Mouse (Mus musculus) macrophage (primary cell): Measurements from ENCODE around the gene Medag. TPM values are rescaled to one million over a fixed set of nuclear protein-coding genes. Genes with fewer than 3 reads are reported as not detected.

Experiments
- H3K27ac ChIP-seq: fragments of 350-480 bp; formaldehyde crosslinking; 2 replicates; pipeline ENCODE4 v1.9.0; 2021
- H3K36me3 ChIP-seq: fragments of 350-480 bp; formaldehyde crosslinking; 2 replicates; pipeline ENCODE4 v1.9.0; 2021; ENCODE audit errors: inconsistent target
- H3K4me3 ChIP-seq: fragments of 350-480 bp; formaldehyde crosslinking; 2 replicates; pipeline ENCODE4 v1.9.0; 2021; ENCODE audit errors: inconsistent target
- H3K79me2 ChIP-seq: fragments of 350-480 bp; formaldehyde crosslinking; 2 replicates; pipeline ENCODE4 v1.9.0; 2021; ENCODE audit errors: inconsistent target
- WGBS: methylation state at CpG from one replicate; pipeline ENCODE4 v1.1.7; 2026; ENCODE audit warnings: inconsistent platforms; ENCODE audit not compliant: missing documents; 5-methylcytosine and 5-hydroxymethylcytosine counted together
- polyA plus RNA-seq: library from polyadenylated mRNA; stranded (reverse); fragments of 250-400 nt; gene quantifications from 3 replicates; pipeline ENCODE4 v1.2.4, GENCODE M21; 2018; ENCODE audit warnings: inconsistent platforms

Medag gene
- polyA plus RNA-seq, 1 experiment from 2014 or later: not detected

GRCm38 (mm10) chr5:149377253-149377652, 34.3 kb upstream of the Medag start:
- 44% methylated on average over 6 of the region's 6 CpGs for WGBS
- H3K4me3 ChIP-seq: no peak overlapping the region
- no peaks in the 10 kb centered on the region for H3K79me2 ChIP-seq
- no peak overlapping the region for H3K27ac ChIP-seq
- no peaks in the 10 kb centered on the region for H3K36me3 ChIP-seq

- 85% methylated on average over 7 of the region's 7 CpGs for WGBS
- H3K79me2 ChIP-seq: no peaks in the 10 kb centered on the region
- H3K4me3 ChIP-seq: no peak overlapping the region
- no peak overlapping the region for H3K27ac ChIP-seq
- H3K36me3 ChIP-seq: no peaks in the 10 kb centered on the region
Observed at GRCm38 (mm10) chr5:149378566-149378965, 33.0 kb upstream of the Medag start.

DNA sequence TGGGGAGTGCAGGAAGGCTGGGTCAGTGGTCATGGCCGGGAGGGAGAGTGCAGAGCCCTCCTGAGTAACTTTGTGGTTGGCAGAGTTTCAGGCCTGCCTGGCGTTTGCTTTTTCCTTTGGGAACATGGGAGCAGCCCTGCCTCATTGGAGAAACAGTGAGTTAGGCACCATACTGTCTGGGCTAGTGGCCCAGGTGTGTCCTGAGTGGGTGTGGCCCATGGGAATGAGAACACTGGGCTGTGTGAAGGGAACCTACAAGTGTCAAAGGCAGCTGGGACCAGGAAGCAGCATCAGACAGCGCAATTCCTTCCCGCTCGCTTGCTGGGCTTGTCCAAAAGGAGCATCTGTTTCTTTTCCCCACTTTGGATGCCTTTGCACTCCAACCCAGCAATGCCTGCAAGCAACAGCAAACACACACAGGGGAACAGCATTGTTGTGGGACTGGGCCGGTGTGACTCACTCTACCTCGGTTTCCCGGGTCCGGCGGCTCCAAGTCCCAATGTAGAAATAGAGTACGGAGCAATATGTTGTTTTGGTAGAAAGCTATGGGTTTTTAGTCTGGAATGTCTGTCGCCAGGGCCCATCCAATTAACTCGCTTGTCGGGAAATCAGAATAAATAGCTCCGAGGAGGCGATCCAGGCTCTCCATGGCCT, 32.3 kb upstream of the Medag start:
- Histone ChIP-seq H3K27ac (no peak overlapping the region), H3K36me3 (no peaks in the 10 kb centered on the region), H3K4me3 (no peak overlapping the region), H3K79me2 (no peaks in the 10 kb centered on the region)
- WGBS: 87% methylated on average over 13 of the region's 16 CpGs

DNA sequence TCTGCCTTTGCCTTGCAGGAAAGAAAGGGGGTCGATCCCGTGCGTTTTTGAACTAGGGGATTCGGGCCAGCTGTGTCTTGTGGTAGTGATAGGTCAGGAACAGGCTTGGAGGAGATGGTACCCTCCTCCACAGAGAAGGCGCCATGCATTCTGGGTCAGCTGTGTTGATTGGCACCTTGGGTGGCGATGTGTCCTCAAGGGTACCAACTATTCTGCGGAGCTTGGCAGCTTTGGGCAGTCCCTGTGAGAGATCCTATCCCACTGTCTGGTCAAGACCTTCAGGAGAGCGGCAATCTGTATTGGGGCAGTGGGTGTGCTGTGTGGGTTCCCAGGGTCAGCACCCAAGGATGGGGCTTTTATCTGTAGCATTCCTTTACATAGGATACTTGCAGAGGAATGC, 31.7 kb upstream of the Medag start:
- 95% methylated on average over 8 of the region's 8 CpGs for WGBS
- H3K36me3 ChIP-seq: no peaks in the 10 kb centered on the region

GRCm38 (mm10) chr5:149380388-149380916, 31.1 kb upstream of the Medag start:
- H3K27ac ChIP-seq: no peak overlapping the region
- no peaks in the 10 kb centered on the region for H3K36me3 ChIP-seq
- 21% methylated on average over 8 of the region's 8 CpGs for WGBS
- H3K79me2 ChIP-seq: no peaks in the 10 kb centered on the region
- no peak overlapping the region for H3K4me3 ChIP-seq

More for the DNA sequence above, 31.7 kb upstream of the Medag start:
- no peak overlapping the region for H3K27ac ChIP-seq
- H3K4me3 ChIP-seq: no peak overlapping the region
- H3K79me2 ChIP-seq: no peaks in the 10 kb centered on the region

DNA sequence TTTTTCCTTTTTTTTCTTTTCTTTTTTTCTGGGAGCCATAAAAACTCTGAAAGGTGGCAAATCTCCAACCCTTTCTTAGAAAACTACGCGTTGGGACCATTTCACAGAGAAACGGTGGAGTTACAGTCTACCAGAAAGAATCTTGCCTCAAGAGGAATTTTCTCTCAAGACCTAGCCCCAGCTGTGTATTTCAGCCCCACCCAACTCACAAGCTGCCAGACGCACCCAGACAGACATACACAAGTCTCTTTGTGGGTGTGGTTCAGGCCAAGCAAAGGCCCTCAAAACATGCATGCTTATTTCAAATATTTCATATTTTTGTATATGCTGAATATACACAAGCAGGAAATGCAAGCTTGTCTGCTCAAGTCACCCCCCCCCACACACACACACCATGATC, 29.6 kb upstream of the Medag start:
- WGBS: 82% methylated on average over 4 of the region's 4 CpGs
- Histone ChIP-seq H3K27ac (no peak overlapping the region), H3K79me2 (no peaks in the 10 kb centered on the region), H3K4me3 (no peak overlapping the region), H3K36me3 (no peaks in the 10 kb centered on the region)

DNA sequence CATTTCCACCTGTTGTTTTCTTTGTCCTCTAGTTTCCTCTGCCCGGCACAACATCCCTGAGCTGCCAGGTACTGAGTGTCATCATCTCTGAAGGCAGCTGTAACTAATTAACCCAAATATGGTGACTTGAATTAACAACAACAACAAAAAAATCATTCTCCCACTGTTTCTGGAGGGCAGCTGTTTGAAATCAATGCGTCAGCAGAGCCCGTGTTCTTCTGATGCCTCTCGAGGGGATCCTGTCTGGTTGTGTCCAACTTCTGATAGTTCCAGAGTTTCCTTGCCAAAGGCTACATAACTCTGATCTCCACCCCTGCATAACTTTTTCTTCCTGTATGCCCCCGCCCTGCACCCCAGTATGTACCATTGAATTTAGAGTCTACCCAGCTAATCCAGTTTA, 28.9 kb upstream of the Medag start:
- H3K27ac ChIP-seq: no peak overlapping the region
- H3K79me2 ChIP-seq: no peaks in the 10 kb centered on the region
- H3K36me3 ChIP-seq: no peaks in the 10 kb centered on the region
- no peak overlapping the region for H3K4me3 ChIP-seq
- 94% methylated on average over 5 of the region's 5 CpGs for WGBS

DNA sequence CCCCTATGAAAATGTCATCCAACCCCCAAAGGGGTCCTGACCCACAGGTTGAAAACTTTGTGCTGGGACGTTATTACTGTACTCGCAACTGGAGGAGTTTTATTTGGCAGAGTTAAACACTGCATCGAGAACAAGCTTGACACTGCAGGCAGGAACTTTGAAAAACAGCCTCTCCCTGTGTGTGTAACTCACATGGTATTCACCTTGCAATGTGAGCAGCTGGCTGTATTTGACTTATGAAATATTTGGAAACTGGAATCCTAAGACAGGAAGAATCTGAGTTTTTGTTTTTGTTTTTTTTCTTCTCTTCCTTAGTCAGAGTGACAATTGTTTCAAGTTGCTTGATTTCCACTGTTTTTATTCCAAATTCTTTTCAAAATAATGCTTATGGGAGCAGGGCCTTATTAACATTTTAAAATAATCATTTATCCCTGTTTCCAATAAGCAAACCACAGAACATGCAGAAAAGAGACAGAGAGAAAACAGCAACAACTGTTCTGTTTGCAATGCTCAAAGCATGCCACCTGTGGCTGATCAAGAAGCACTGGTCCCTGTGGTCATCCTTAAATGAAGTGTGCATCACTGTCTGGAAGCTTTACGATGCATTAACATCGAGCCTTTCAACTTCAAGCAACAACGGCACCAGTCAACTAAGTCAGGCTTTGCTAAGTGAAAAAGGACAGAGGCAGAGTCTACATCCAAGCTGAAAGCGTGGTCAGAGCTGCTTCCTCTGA, 26.2 kb upstream of the Medag start:
- H3K27ac ChIP-seq: no peak overlapping the region
- H3K36me3 ChIP-seq: no peaks in the 10 kb centered on the region
- H3K79me2 ChIP-seq: no peaks in the 10 kb centered on the region
- WGBS: 73% methylated on average over 7 of the region's 7 CpGs
- no peak overlapping the region for H3K4me3 ChIP-seq

DNA sequence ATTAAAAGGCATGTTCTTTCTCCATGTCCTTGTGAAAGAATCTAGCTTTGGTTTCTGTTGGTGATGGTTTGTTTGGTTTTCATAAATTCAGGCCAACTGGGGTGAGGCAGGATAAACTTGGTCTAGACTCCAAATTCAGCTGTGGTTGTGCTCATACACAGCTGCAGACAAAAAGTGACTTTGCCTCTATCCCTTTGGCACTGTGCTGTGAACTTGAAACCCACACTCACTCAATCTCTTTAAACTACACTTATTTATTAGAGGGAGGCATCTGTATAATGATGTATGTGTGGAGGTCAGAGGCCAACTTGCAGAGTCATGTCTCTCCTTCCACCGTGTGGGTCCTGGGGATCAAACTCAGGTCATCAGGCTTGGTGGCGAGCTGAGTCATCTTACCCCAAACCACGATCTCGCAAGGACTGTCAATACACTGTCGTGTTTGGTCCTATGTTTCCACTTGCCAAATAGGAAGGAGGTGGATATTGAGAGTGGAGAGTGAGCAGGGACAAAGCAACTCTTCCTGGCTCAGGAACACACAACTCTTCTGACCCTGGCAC, 25.2 kb upstream of the Medag start:
- Histone ChIP-seq H3K36me3 (no peaks in the 10 kb centered on the region), H3K4me3 (no peak overlapping the region), H3K79me2 (no peaks in the 10 kb centered on the region), H3K27ac (no peak overlapping the region)
- WGBS: 28% methylated on average over 5 of the region's 5 CpGs

DNA sequence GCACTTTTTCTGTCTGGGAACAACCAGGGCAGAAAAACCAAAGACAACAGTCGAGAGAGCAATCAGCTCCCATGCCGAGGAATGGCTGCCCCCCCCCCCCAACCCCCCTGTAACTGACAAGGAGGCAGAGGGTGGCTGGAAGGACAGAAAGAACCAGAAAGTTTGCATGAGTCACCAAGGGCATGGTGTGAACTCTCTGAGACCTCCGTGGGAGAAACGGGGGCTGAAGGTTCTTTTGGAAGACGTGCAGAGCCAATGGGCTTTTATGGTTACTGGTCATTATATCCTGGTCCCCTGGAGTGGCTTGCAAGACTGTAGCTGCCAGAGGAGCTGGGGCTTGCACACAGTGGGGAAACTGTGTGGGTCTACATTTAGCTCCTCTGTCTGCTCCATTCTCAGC, 22.6 kb upstream of the Medag start:
- 84% methylated on average over 5 of the region's 5 CpGs for WGBS
- no peaks in the 10 kb centered on the region for H3K36me3 ChIP-seq
- H3K79me2 ChIP-seq: no peaks in the 10 kb centered on the region
- H3K4me3 ChIP-seq: no peak overlapping the region
- H3K27ac ChIP-seq: no peak overlapping the region

- WGBS: 96% methylated on average over 11 of the region's 11 CpGs
- Histone ChIP-seq H3K4me3 (no peak overlapping the region), H3K79me2 (no peaks in the 10 kb centered on the region), H3K27ac (no peak overlapping the region), H3K36me3 (no peaks in the 10 kb centered on the region)
Observed at GRCm38 (mm10) chr5:149389548-149390211, 21.9 kb upstream of the Medag start.

GRCm38 (mm10) chr5:149391574-149392375, 19.8 kb upstream of the Medag start:
- Histone ChIP-seq H3K36me3 (no peaks in the 10 kb centered on the region), H3K27ac (no peak overlapping the region), H3K4me3 (no peak overlapping the region), H3K79me2 (no peaks in the 10 kb centered on the region)
- 18% methylated on average over 18 of the region's 18 CpGs for WGBS

GRCm38 (mm10) chr5:149392420-149392988, 19.0 kb upstream of the Medag start:
- no peak overlapping the region for H3K4me3 ChIP-seq
- no peaks in the 10 kb centered on the region for H3K36me3 ChIP-seq
- H3K79me2 ChIP-seq: no peaks in the 10 kb centered on the region

GRCm38 (mm10) chr5:149401446-149401975, 10.0 kb upstream of the Medag start:
- 92% methylated on average over 7 of the region's 7 CpGs for WGBS
- no peak overlapping the region for H3K4me3 ChIP-seq
- H3K79me2 ChIP-seq: no peaks in the 10 kb centered on the region
- H3K36me3 ChIP-seq: no peaks in the 10 kb centered on the region
- no peak overlapping the region for H3K27ac ChIP-seq

More at GRCm38 (mm10) chr5:149392420-149392988, 19.0 kb upstream of the Medag start:
- 64% methylated on average over 6 of the region's 6 CpGs for WGBS
- no peak overlapping the region for H3K27ac ChIP-seq
